Mouse (Mus musculus): ENCODE measurements around the gene Ndufc2.

The Ndufc2 gene

DNA sequence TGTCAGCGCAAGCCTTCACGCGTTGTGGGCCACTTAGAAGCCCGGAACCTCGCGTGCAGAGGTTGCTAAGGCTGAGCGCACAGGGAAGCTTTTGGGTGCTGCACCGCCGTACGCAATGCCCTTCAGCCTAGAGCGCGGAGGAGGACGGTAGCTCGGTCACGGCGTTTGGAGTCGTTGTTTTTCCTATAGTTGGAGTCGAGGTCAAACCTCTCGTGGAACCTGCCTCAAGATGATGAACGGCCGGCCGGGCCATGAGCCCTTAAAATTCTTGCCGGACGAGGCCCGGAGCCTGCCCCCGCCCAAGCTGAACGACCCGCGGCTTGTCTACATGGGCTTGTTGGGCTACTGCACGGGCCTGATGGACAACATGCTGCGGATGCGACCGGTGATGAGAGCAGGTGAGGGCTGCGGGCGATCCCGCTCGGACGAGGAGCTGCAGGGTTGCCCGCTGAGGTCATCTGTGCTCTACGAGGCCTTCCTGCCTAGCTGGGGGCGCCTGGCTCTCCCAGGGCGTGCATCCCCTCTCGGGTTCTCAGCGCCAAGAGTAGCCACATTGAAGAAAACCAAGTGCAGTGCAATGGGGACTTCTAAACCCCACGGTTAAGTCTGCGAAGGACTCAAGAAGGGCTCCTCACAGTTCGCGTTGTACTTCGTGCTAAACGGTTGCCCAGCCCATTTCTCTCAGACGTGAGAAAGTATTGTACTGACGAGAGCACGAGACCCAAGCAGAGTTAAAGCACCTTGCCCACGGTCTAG is at the start of gene Ndufc2:
Gene Ndufc2 (plus strand): TSS at position 44 of the 756 bp plus-strand sequence.
- peak; percentile 90 for DNase-seq

DNA sequence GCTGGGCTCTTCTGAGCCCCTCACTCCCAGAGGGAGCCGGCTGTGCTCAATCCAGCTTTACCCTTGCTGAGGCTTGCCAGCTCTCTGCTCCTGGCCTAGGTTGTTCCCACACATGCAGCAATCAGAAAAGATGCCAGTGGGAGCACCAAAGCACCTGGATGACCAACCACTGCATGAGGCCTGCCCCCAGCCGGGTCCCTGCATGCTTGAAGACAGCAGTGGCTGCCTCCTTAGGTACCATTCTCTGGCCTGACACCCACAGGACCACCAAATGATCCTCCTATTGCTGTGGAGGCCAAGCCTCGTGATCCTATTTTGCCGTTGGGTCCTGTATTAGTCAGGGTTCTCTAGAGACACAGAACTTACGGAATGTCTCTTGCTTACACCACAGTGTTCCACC is 48.9 kb upstream of the Ndufc2 start:
- DNase-seq = no peak

DNA sequence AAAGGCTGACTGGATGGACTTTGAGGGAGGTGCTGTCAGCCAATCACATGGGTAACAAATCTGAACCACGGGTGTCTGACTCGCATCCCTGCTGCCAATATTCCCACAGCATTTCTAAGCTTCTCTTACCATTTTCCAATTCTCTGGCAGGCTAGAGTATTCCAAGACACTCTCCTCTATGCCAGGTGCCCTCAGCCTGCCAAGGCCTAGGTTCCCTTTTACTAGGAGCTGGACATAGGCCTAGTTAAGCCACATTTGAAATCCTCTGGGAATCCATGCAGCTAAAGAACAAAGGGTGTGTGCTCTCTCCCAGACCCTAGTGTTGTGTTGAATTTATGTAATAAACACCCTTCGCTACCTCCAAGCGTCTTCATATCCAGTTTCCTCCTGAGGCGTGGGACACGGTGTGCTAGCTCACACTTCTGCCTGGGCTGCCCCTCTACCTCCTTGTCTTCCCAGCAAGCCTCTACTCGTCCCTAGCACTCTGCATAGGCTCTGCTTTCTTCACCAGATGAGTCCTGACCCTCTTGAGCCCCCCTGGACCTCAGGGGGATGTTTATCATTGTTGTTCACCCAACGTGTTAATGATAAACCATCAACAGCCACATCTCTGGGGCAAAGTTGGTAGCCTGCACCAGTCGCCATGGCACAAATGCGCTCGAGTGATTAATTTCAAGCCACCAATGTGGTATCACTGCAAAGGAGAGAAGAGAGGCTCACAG is 47.9 kb upstream of the Ndufc2 start:
- DNase-seq = no peak

DNA sequence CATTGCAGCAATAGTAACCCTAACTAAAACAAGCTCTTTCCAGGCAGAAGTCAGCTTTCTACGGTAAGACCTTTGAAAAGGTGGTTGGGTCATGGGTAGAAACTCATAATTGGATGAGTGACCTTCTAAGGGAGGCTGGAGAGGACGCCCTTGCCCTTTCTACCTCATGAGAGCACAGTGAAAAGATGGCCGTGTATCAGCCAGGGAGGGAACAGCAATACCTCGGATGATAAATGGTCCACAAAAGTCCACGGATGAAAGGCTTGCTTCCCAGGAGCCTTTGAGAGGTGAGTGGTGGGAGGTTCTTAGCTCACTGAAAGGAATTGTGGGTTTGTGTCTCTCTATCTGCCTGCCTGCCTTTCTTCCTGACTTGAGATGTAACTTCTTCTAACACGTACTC is 46.4 kb upstream of the Ndufc2 start:
- no peak for DNase-seq

DNA sequence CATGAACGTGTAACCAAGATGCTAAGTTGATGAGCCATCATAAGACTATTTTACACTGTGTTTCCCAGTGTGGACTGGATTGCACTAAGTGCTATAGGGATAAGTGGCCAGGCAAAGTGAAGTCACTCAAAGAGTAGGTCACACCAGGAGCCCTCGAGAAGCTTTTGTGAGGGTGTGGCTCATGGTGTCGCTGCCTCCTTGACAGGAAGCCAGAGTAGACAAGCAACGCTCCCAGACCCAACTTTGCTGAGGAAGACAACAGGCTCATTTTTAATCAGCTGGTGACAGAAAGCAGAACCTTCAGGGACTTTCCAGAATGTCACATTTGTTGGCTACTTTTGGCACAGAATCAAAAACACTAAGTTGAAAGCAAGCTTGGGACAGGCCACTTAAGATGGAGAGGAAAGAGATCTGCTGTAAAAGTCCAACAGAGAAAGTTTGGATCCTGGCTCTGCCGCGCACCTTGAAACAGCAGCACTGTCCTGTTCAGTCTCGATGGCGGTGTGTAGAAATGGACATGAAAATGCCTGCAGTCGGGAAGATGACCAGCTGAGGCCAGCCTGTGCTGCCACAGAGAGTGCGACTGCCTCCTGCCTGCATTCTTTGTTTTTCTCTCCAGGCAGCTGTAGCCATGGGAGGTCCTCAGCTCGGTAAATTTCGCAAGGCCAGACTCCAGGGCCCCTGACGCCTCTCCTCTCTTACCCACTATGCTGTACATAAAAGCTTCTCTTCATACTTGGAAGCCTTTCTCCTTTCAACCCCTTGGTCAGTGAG is 44.5 kb upstream of the Ndufc2 start:
- DNase-seq = no peak

DNA sequence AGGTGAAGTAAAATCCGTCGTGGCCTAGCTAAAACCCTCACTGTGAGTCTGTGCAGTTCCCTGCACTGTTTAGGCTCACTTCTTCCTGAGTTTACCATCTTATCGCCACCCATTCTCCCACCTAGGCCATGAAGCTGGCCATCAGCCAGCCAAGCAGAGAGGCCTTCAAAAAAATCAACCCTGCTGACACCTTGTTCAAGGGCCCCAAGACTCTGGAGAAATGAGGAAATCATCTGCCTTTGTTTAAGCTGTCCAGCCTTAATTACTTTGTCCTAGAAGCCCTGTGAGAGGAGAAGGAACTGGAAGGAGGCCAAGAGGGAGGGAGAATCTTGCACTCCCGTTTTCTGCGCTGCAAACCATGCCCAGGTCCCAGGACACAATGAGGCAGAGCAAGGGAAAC is 43.5 kb upstream of the Ndufc2 start:
- peak; percentile 17 for DNase-seq

DNA sequence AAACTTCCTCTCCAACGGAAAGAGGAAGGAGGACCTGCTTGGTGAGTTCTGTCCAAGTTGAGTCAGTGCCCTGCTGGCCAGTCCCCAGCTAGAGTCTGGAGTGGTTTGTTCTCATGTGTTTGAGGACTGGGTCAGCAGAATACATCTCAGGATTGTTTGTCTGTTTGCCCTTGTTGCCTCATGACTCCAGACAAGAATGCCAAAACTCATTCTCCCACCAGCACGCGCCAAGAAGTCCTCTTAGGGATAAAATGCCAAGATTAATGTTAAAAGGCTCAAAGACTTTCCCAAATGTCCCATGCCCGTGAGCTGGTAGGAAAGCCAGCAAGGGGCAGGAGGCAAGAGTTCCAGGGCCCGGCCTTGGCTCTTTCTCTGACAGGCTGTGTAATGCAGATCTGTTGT is 42.9 kb upstream of the Ndufc2 start:
- DNase-seq = no peak

DNA sequence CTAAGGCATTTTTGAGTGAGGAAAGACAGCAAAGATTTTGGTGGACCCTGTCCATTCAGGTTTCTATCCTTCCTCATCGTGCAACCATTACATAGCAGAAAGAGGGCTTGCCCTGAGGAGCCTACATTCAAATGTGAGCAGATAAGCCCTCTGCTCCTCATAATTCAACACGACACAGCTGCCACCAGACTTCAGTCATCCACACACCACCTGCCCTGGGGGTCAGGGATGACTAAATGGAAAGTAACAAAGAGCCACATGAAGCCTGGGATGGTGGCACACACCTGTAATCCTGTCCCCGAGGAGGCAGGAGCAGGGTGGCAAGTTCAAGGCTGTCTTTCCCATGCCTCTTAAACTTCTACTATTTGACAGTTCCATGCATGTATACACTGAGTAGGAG is 42.0 kb upstream of the Ndufc2 start:
- DNase-seq = no peak

DNA sequence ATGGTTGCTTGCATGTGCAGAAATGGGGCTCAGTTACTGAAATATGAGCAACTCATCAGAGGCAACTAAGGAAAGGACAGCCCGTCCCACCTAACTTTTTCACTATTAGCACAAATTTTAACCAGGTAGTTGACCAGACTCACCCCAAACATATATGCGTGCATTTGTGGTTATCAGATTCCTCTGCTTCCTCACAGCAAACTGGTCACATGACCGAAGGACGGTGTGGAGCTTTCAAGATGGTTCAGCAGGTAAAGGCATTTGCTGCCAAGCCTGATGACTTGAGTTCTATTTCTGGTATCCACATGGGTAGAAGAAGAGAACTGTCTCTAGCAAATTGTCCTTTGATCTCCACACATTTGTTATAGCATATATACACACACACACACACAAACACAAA is 41.5 kb upstream of the Ndufc2 start:
- no peak for DNase-seq

DNA sequence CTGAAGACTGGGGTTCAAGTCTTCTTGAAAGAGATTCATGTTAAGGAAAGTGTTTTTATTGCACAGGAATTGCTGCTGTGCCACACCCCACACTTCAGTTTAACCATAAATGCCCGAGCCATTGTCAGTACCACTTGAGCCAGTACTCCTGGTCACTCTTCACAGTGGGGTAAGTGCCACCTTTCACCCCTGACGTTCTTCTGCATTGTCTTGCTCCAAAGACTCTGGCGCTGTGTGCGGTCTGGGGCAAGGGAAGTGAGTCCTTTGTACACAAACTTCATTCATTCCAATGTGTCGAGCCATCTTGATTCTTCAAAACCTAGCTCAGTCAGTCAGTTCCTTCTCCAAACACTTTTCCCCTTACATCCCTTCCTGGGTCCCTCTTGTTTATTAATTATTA is 39.6 kb upstream of the Ndufc2 start:
- DNase-seq = no peak

DNA sequence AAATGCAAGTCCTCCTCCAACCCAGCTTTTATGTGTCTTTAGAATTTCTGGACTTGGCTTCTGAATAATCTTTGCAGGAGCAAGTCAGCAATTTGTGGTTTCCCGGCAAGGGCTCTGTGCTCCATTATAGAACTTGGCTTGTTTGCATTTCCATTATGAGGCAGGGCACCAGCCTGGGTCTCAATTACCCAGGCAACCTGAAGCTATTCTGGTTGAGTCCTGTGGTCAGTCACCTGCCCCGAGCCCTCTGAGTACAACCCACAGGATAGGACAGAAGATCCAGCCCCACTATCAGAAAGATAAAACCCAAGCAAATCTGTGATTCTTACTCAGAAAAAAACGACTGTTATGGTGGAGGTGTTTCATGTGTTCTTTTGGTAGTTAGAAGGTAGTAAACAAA is 38.8 kb upstream of the Ndufc2 start:
- DNase-seq = no peak

DNA sequence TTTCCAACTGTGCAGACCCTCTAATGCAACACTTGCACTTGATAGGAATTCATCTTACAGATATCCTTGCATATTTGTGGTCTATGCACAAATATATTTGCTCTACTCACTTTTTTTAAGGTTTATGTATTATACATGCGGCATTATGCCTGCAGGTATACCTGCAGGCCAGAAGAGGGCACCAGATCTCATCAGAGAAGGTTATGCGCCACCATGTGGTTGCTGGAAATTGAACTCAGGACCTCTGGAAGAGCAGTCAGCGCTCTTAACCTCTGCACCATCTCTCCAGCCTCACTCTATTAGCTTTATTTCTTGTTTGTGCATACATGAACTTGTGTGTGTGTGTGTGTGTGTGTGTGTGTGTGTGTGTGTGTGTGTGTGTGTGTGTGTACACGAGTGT is 38.3 kb upstream of the Ndufc2 start:
- peak; percentile 42 for DNase-seq

DNA sequence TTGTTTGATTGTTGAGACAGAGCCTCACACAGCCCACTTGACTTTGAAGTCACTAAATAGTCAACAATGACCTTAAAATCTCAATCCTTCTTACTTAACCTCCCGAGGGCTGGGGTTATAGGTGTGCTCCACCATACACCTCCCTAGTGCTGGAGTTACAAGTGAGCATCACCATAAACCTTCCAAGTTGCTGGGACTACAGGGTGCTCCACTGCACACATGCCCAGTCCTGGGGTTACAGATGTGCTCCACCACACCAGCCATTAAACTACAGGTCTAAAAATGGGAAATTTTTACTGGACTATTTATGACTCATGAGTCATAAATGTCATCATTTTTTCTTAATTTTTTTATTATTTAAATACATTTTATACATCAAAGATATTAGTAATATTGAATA is 33.9 kb upstream of the Ndufc2 start:
- no peak for DNase-seq

DNA sequence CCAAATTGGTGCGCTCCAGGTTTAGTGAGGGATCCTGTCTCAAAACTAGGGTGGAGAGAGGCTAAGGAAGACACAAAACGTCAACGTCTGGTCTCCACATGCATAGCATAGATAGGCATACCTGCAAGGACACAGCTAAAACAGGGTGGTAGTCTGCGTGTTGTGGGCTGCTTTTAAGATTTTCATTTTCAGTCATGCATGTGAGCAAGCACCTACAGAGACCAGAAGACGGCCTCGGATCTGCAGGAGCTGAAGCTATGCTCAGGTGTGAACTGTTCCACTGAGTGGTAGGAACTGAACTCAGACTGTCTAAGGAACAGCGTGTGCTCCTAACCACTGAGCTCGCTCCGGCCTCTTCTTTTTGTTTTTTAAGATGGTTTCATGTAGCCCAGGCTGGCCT is 24.7 kb upstream of the Ndufc2 start:
- DNase-seq = no peak

DNA sequence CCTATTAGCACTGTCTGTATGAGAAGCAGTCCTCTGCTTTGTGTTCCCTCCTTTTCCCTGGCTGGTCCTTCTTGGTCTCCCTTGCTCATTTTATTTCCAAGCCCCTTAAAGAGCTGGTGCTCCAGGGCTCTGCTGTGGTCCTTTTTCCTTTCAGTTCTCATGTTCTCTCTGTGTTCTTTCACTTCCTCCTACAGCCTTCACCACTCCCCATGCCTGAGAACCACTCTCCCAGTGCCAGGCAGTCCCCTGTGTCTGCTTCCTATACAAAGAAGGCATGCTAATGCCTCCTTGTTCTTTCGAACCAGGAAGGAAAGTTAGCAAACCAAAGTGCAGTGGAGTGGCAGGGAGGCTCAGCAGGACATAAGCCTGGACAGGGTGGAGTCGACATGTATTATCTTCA is 23.9 kb upstream of the Ndufc2 start:
- DNase-seq = no peak

DNA sequence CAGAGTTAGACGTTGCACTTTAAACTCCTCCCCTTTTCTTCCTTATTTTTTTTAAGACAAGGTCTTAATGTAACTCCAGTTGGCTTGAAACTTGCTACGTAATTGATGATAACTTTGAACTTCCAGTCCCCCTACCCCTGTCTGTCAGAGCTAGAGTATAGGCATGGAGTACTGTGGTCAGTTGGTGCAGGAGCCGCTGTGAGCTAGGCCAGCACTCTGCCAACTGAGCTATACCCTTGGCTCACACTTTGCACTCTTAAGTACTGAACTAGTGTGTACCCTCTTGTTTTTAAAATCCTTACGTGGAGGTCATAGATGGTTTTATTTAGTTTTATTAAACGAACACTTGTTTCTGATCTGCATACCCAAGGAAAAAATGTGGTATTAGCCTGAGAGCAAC is 20.5 kb upstream of the Ndufc2 start:
- no peak for DNase-seq

DNA sequence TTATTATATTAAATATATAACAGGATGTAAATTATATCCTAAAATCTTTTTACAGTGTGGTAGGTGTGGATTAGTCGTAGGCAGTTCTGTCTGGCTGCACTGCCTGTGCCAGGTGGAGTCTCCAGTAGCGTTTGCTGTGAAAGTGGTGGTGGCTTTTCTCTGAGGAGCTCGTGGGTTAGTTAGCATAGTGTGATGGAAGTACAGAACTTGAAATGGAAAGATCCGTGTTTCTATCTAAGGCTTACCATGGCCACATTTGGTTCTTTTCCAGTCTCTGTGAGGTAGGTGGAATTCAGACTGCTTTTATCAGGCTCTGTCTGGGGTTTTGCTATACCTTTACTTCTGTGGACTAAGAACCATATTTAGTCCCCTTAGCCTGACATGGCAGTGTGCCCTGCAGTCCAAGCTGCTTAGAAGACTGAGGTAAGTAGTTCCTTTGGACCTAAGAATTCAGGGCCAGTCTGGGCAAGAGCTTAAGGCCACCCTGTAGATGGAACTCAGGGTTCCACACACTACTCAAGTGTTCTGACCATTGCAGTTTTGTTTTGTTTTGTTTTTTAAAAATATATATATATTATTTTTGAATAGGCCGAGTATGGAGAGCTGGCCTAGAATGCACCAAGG is 19.2 kb upstream of the Ndufc2 start:
- DNase-seq = no peak

DNA sequence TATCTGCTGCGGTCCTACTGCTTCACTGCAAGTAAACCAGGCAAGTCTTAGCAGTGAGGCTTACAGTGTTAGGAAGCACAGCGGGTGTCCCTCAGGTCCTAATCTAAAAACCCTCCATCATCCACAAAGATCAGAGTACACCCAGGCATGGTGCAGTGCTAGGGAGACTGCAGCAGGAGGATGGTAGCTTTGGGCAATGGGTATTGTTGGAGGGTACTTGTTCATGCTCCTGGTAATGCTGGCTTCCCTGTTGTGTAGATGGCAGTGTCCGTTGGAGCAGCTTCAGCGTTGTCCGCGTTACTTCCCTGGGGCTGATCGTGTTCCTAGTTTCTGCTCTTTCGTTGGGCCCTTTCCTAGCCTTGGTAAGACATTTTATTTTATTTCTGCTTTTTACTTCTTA is 17.1 kb upstream of the Ndufc2 start:
- no peak for DNase-seq

DNA sequence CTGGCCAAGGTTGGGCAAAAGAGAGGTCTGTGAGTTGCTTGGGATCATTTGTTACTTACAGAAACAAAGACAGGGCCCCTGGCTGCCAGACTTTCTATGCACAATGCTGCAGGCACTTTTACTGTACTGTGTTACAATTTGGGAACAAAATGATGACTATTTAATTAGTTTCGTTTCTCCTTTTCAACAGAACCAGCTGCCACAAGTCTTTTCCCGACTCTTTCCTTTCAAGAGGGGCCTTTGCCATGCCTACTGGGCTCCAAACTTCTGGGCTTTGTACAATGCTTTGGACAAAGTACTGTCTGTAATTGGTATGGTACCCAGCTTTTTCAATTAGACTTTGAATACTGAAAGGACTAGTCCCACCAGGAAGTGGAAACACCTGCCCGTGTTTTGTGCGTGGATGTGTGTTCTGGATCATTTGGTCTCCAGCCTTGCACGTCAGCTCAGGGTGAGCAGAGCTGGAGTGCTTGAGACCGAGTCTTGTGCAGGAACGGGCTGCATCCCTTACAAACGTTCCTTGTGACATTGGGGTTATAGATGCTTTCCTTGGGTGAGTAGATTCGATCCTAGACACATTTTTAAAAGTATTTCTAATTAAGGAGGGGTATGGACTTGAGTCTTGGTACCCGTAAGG is 16.2 kb upstream of the Ndufc2 start:
- no peak for DNase-seq

DNA sequence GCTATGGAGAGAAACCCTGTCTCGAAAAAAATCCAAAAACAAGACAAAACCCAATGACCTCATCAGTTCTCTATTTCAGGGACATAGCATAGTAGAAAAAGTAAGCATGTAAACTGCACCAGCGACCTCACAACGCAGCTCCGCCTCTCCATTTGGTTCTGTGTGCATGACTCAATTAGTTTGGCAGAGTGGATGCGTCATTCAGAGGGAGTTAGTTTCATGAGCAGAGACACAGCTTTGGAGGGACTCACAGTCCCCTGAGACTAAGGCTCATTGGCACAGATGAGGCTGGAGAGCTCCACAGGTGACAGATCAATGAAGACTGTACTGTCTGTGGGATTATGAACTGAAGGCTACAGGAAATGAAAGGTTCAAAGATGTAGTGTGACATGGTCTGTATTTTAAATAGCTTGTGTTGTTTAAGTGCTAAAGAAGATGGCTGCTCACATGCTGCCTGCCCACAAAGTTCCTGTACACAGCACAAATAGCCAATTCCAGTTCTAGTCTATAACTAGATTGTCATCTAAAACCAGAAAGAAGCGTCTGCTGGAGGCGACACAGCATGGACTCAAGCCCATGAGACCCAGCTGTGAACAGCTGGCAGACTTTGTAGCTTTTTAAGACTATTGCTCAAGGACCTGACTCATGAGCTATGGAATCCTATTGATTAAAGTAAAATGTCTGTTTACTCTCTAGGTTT is 13.5 kb upstream of the Ndufc2 start:
- DNase-seq = no peak

DNA sequence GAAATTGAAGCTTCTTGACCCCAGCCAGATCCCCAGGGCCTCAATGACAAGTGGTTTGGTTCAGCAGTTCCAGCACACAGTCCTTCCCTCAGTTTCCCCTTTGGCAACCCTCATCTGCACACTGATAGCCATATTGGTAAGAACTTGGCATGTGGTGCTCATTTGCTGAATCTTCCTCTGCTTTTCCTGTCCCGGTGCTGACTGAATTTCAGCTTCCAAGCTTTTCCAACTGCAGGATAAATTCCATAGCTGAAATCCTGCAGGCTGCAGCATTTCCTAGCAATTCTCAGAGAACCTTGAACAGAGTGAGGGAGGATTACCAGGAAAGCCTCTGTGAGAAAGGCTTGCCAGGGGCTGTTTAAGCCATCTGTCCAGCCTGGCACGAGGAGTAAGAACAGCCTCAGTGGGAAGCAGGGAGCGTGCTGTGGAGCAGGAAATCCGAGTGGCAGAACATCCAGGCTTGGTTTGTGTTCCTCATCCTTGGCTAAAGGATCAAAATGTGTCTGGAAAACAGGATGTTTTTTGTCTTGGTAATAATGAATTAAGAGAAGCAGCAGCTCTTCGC is 12.9 kb upstream of the Ndufc2 start:
- DNase-seq = no peak

DNA sequence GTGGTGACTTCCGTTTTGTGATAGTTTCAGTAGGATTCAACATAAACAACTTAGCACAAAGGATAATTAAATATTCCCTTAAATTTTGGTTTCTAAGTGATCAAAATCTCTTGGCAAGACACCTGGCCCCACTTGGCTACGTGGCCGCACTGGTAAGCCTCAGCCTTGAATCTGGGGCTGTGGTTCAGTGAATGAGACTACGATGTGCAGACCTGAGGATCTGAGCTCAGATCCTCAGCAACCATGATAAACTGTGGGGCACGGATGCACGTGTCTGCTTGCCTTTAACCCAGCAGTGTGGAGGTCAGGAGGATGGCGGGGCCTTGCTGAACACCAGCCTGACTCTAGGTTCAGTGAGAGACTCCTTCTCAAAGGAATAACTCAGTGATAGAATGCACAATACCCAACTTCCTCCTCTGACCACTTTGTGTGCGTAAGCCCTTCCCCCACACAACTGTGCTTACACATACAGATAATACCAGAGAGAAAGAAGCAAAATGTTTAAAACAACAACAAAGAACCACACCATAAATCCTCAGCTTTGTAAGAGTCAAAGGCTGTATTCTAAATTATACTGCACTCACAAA is 12.1 kb upstream of the Ndufc2 start:
- no peak for DNase-seq

Data from retina, postnatal 1 day (tissue).